In the genomic region with DNA sequence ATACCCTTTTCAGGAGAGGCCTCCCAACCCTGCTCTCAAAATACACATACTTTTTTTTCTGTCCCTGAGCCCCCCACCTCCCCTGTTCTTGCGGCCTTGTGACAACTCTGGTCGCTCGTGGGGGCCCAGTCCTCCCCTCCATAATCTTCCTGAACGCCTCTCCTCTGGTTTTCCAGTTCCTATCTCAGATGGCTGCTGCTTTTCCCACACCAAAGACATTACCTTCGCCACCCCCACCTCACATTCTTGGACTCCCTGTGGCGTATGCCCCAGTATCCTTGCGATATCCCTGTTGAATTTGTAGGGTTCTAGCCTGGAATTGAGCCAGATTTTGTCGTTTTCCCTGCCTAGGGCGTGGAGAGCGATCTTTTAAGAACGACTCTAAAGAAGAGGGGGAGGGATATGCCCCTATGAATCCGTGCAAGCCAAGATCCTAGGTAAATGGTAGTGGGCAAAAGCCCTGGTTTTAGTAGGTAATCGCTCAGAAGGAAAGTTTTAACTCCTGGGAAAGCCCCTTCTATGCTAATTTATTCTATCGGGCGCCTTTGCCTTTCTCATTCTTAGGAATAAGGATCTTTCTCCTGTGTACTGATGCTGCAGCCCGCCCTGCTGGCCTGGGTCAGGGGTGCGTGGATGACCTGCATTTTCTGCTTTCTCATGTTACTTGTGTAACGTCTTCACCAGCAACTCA, we compare ENCODE assay signal across 8 mouse cellular contexts. TPM values are rescaled to one million over a fixed set of nuclear protein-coding genes. Genes with fewer than 3 reads are reported as not detected.
DNase-seq lines count a peak whose midpoint lies in the region; ATAC-seq lines count a peak whose summit lies in the region.

No protein-coding gene starts in this region.

- H3K4me2 ChIP-seq in liver, embryonic 12.5 days, result peak overlapping the region; percentile 69
- peak overlapping the region; percentile 73 for H3K4me2 ChIP-seq in neural tube, embryonic 12.5 days (replicated peaks)

- under 1% methylated on average over 18 of the region's 18 CpGs for WGBS in liver, embryonic 12.5 days (ENCODE audit: insufficient replicate concordance)
- under 1% methylated on average over 18 of the region's 18 CpGs for WGBS in neural tube, embryonic 12.5 days

- no peaks in the 10 kb centered on the region for H3K27me3 ChIP-seq in liver, embryonic 12.5 days (replicated peaks)
- H3K27me3 ChIP-seq in neural tube, embryonic 12.5 days (replicated peaks), result no peaks in the 10 kb centered on the region

- peak overlapping the region; percentile 100 for H3K27ac ChIP-seq in liver, embryonic 12.5 days
- H3K27ac ChIP-seq in neural tube, embryonic 12.5 days, result peak overlapping the region; percentile 100

- intact Hi-C loops in gastrocnemius, postnatal 36 days (cut with DNase I), result loop anchor here (2.0 to 10.0 kb wide), 2 partner anchors 29 to 227 kb away; a partner anchor contains a TSS

- no peaks in the 10 kb centered on the region for H3K9me3 ChIP-seq in liver, embryonic 12.5 days (replicated peaks)
- no peaks in the 10 kb centered on the region for H3K9me3 ChIP-seq in neural tube, embryonic 12.5 days

- peaks cover 24% of the 10 kb centered on the region; the same call in 1 of the 2 replicates for H3K36me3 ChIP-seq in liver, embryonic 12.5 days
- H3K36me3 ChIP-seq in neural tube, embryonic 12.5 days, result no peaks in the 10 kb centered on the region

- DNase-seq in 3134 (ENCODE audit: extremely low read depth, insufficient read length, low spot score), result peak; percentile 61
- peak; percentile 7 for DNase-seq in T-cell, adult 2 months (ENCODE audit: low spot score)
- peak; percentile 53 for DNase-seq in embryo, embryonic 10 days (ENCODE audit: low spot score)
- peak; percentile 4 to 38 for DNase-seq in gastrocnemius, postnatal 36 days
- DNase-seq in kidney, adult 9 months, result peak; percentile 39
- DNase-seq in thymus, postnatal 0 days (ENCODE audit: low spot score), result peak; percentile 3

- ATAC-seq in liver, embryonic 12.5 days, result no peak
- ATAC-seq in neural tube, embryonic 12.5 days (ENCODE audit: low FRiP score, low read depth), result no peak

- H3K9ac ChIP-seq in liver, embryonic 12.5 days, result peak overlapping the region; percentile 99
- H3K9ac ChIP-seq in neural tube, embryonic 12.5 days, result peak overlapping the region; percentile 99

- peak overlapping the region; percentile 95 for H3K4me3 ChIP-seq in liver, embryonic 12.5 days
- H3K4me3 ChIP-seq in neural tube, embryonic 12.5 days, result peak overlapping the region; percentile 93

- H3K4me1 ChIP-seq in liver, embryonic 12.5 days, result peaks cover 58% of the 10 kb centered on the region
- peaks cover 47% of the 10 kb centered on the region for H3K4me1 ChIP-seq in neural tube, embryonic 12.5 days

RNA-seq across cellular contexts. Expression of a gene that starts 1.0 kb away (rescaled TPM):
- 10 to 100 TPM; 20.4 to 25.6 TPM for total RNA-seq in gastrocnemius, postnatal 36 days (2021)
- polyA plus RNA-seq in liver, embryonic 12.5 days (2016; fragmentation: Nextera tagmentation; extraction: Ambion mirVana), result 27.2 and 30.1 TPM in 2 replicates
- 50.5 and 57.8 TPM in 2 replicates for polyA plus RNA-seq in neural tube, embryonic 12.5 days (2016; fragmentation: Nextera tagmentation; extraction: Ambion mirVana)
- 36.5 and 45.2 TPM in 2 replicates for polyA plus RNA-seq in thymus, postnatal 0 days (2015; fragmentation: Nextera tagmentation; extraction: Ambion mirVana)

RNA-seq across cellular contexts. Expression of a gene that starts 32.2 kb away (rescaled TPM):
- total RNA-seq in gastrocnemius, postnatal 36 days (2021), result 10 to 100 TPM; 11.5 to 16.0 TPM
- polyA plus RNA-seq in liver, embryonic 12.5 days (2016; fragmentation: Nextera tagmentation; extraction: Ambion mirVana), result 53.1 and 57.0 TPM in 2 replicates
- 61.2 and 64.0 TPM in 2 replicates for polyA plus RNA-seq in neural tube, embryonic 12.5 days (2016; fragmentation: Nextera tagmentation; extraction: Ambion mirVana)
- polyA plus RNA-seq in thymus, postnatal 0 days (2015; fragmentation: Nextera tagmentation; extraction: Ambion mirVana), result 67.9 and 68.5 TPM in 2 replicates

Comparison
In these comparisons a context has a peak if more than half of its experiments do, and no peak if none do; other contexts are left out.
1. DNase-seq: peak in every context shown above with its lines; median percentile 61 in 3134; 53 in embryo, embryonic 10 days; 39 in kidney, adult 9 months; 21 in gastrocnemius, postnatal 36 days; 7 in T-cell, adult 2 months; 3 in thymus, postnatal 0 days.